9 mouse cellular contexts compared by ENCODE assay signal in genomic region chr10:101783161-101783744, GRCm38 (mm10).
"Had no signal": no experiment of that assay in that cellular context is flagged by ENCODE, and none has a peak within 500 bp of the region (broad histone marks: within the 10 kb centered on the region; RNA-seq: fewer than 3 reads in every experiment).

No protein-coding gene starts in this region.

- DNase-seq: kidney, adult 11 months; kidney, adult 9 months; kidney, postnatal 36 days; lung, adult 18-20 months; lung, postnatal 4 days; retina, postnatal 1 day; right cerebral cortex, postnatal 4 days; spleen, adult 18-20 months; thymus, postnatal 36 days had no signal
